Mouse (Mus musculus) left cerebral cortex, adult 11 months (tissue): Measurements from ENCODE around the gene Gm49395.

Experiments used
- DNase-seq: peaks from one replicate; pipeline ENCODE4 v3.0.0; 2022; ENCODE audit warnings: low spot score

Gm49395 gene

DNA sequence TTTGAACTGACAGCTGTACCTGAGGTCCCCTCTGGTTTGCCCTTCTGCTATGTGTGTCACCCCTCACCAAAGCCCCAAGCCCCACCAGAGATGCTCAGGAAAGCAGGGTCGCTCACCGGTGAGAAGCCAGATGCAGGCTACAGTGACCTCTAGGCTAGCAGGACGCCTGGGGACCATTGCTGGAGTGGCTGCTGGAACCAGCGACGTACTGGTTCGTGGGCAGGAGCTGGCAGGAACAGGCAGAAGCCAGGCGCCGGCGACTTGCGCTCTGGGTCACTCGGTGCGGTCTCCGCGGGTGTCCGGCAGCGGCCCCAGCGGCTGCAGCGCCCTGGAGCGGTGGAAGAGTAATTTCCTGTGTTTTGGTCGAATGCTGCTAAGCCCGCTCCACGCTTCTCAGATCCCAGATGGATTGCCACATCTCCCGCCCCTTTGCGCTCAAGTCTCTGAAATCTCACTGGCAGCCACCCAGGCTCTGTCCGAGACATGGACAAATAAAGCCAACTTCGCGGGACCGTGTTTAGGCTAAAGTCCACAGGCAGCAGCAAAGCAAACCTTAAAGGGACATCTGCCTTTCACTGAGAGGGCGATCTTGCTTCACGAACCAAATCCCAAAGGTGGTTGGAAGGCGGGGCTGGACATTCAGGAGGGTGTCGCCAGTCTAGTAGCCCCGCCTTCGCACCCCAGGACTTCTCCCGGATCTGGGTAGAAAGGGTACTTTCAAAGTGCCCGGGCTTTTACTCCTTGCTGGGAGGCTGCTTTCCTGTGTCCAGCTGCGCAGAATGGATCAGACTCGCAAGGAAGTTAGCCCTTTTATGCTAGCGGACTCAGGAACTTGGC is at the start of gene Gm49395, which contains the start of gene Itga1:
Gene Gm49395, minus strand, starts transcription at position 567 of the 837 bp plus-strand sequence.
Gene Itga1, minus strand, starts transcription at position 610 of the 837 bp plus-strand sequence.
- no peak for DNase-seq

DNA sequence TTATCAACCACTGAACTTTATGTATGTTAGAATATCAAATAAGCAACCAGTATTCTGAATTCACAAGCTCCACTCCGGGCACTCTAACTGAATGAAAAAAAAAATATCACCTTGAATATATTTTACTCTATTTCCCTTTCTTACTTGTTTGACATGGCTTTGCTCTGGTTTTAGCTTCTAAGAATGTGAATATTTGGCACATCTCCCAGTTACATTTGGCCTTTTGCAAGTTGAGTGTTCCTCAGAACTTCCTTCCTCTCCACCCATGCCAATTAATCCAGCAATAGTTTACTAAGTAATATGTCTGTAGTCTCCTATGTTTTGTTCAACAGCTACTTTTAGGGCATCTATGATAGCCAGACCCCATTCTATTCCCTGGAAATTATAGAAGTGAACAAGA is 48.9 kb upstream of the Gm49395 start:
- no peak for DNase-seq

DNA sequence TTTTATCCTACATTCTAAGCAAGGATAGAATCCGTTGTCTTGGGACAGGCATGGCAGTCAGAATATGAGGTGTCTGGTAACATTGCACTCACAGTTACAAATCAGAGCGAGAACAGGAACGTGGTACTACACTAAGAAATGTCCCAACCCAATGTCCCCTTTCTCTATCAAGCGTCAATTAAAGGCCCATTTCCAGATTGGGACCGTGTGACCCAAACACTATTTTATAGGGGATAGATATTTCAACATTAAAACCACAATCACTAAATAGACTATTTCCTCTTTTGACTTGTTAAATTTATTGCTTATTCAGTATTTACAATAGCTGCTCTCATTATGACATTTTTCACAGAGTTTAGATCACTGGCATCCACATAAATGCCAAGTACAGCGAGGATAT is 48.1 kb upstream of the Gm49395 start:
- no peak for DNase-seq

DNA sequence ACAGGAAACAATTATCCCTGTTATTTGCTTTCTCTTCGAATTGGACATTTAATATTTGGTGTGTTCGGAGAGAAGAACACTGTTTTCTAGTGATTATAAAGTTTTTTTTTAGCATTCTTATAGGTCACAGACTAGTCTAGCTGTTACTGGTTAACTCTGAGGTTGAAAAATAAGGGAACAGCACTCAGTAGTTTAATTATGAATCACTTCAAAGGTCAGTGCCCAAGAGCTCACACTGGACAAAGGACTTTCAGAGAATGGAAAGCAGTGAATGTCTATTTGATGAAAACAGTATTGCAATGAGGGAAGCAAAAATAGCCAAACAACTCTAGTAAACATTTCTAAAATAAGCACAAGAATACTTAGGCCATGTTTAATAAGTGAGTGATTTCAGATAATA is 41.9 kb upstream of the Gm49395 start:
- no peak for DNase-seq

DNA sequence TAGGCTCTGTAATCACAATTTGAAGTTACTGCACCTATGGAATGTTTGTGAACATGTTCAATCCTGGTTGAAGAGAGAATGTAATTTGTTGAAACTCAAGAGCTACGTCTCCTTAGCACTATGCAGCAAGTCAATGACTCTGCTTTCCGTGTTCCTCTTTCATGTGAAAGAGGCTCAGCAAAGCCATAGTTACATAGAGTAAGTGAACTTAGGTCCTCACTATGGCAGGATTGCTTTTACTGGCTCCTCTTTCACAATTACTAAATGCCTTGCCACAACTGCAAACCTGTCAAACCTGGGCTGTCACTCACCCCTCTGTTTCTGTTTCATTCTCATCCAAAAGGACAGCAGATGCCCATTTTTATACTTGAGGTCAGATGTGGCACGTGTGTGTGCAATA is 40.3 kb upstream of the Gm49395 start:
- DNase-seq: no peak

DNA sequence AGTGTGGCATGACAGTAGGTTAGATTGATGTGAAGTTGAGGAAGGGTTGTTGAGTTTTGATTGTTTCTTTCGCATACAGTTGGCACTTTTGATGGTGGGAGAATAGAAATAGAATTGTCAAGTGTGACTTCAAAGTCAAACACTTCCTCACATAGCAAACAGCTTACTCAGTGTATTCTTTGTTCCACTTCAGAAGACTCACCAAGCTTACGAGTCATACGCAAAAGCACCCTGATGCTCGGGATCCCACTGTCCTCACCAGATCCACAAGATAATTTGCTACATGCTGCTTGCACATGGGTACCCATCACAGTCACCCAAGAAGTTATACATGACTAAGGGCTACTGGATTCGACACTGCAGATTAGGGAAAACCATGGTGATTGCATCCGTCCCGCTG is 36.8 kb upstream of the Gm49395 start:
- no peak for DNase-seq

DNA sequence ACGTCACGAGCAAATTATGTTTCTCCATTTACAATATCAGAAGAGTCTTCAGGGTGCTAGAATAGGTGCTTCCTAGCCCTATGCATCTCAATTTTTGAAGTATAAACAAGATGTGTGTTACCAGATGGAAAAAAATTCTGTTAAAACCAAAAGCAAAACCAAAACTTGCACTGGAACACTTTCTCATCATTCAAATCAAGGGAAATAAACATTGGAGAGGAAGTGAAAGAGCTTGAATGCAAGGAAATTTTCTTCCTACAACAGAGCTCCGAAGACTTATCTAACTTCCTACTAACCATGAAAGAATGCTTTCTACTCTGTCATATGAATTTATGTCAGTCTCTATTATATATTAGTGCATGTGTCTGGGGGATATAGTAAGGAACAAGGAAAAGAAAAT is 35.0 kb upstream of the Gm49395 start:
- DNase-seq: no peak

DNA sequence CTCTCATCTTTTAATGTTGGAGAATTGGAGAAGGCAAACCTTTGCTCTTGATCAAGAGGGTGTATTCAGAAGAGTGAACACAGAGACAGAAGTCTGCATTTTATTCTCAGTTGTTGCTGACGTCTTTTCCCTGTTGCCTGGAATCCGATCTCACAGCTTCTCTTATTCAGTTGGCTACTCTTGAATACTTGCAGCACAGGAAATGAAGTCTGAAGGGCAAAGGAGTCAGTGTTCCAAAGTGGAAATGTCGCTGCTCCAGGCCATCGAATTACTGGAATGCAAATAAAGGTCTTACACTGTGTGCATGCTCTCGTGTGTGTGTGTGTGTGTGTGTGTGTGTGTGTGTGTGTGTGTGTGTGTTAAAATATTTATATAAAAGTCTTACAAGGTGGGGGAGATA is 30.7 kb upstream of the Gm49395 start:
- DNase-seq: no peak

DNA sequence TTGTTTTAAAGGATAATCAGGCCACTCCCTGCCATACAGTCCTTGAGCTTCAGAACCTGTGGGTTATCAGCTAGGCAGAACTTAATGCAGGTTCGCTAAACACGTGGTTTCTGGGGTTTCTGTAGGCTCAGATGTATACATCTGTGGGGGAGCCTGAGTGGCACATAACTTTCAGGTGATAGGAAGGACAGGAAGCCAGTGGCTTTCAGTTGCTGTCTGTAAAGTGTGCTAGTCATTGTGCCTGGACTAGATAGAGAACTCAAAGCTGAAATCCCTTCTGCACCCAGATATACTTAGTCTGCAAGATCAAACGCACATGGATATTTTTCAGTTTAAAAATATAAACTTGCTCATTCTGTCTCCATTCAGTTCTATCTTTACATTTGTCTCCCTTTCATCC is 29.7 kb upstream of the Gm49395 start:
- no peak for DNase-seq

DNA sequence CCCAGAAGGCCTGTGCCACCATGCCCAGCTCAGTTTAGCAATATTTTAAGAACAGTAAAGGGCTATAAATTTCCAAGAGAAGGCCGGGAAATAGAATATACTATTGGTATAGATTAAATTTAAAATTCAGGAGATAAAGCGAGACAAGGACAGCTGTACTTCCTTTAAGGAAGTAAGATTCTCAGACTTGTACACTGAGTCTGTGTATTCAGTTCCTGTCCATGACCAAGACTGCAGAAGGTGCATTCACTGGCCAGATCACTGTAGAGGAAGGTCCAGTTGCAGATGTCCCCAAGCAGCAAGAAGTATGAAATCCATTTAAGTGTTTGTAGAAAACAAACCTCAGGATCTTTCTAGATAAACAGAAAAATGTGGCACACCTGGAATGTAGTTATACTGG is 28.3 kb upstream of the Gm49395 start:
- no peak for DNase-seq

DNA sequence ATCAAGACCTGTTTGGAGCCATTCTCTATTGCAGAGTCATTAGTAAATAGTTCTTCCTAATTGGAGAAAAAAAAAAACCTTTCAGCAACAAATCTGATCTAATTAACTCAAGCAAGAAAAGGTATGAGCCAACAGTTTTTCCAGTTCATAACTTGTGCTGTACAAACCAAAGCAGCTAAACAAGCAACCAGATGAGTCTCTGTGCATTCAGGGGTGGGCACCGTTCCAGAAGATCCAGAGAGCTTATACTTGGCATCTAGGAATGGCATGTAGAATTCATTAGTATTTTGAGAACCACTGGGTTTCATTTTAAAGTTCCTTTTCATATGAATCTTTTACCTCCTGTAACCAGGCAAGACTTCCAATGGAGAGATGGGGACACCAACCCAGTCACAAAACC is 26.1 kb upstream of the Gm49395 start:
- DNase-seq: no peak

DNA sequence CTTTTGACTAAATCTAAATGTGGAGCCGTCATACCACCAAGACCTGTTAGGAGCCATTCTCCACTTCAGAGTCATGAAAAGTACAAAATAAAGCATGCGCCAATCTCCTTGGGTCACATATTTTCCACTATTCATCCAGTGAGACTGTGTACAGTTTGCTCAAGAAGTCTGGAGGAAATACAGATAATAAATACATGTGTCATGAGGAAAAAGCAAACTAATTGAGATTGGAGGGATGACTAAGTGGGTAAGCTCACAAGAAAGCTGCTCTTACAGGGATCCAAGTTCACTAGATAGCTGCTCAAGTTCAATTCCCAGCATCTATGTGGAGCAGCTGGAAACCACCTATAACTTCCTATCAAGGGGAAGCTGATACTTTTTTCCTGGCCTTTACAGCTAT is 24.8 kb upstream of the Gm49395 start:
- DNase-seq: no peak

DNA sequence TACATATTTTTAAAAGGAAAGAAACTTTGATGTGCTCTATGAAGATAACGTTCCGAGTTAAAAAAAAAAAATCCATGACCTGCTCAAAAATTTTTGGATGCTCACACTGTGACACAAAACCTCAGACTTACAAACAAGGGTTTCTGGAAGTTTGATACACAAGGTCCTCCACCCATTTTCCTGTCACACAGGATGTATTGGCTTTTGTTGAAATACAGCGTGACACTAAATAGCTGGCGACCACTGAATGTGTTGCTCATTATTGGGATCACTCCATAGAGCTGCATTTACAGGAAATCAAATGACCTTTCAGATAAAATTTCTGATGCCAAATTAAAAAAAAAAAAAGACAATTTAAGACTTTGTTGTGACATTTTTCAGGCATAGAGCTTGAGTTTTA is 23.4 kb upstream of the Gm49395 start:
- no peak for DNase-seq

DNA sequence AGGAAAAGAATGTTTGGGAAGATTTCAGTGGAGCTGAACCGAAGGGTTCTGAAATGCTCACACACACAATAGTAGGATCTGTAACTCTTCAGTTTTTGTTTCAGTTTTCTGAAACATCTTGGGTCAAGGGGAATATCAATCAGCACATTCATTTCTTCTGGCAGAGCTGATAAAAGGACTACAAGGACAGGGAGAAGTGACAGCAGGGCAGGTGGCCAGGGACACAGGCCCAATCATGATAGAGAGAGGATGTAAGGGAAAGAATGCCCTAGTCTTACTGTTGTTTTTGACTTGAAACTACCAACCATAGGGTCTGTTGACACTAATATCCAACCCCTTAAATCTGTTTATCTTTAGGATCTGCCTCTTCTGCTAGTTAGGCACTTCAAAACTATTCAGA is 22.8 kb upstream of the Gm49395 start:
- no peak for DNase-seq

DNA sequence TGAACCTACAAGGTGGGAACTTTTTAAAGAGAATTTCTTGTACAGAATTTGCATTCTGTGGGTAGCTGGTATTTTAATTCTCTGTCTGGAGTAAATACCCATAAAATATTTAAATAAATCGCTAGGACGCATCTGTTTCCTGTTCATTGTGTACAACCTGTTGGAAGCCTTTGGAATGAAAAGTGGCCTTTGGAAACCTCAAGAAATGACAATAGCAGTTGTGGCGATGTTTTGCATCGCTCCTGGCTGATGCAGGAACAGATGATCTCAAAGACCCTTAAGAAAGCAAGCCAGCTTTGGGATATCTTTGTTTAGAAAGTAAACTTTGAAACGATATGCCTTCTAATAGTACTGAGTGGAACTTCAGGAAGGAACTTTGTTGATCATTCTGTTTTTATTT is 17.0 kb upstream of the Gm49395 start:
- no peak for DNase-seq

DNA sequence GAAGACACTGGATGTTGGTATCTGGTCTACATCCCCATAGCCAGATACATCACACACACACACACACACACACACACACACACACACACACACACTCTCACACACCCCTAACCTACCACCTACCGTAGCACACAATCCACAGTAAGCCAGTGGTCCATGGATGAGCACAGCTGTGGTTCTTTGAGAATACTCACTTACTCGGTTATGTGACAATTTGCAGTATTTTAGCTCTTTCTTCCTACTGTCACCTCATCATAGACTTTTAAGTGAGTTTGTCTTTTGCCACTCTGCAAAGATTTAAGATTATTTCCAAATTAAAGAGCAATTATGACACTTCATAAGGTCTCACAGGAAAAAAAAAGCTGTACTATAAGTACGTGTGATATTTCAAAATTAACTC is 16.5 kb upstream of the Gm49395 start:
- DNase-seq: no peak

DNA sequence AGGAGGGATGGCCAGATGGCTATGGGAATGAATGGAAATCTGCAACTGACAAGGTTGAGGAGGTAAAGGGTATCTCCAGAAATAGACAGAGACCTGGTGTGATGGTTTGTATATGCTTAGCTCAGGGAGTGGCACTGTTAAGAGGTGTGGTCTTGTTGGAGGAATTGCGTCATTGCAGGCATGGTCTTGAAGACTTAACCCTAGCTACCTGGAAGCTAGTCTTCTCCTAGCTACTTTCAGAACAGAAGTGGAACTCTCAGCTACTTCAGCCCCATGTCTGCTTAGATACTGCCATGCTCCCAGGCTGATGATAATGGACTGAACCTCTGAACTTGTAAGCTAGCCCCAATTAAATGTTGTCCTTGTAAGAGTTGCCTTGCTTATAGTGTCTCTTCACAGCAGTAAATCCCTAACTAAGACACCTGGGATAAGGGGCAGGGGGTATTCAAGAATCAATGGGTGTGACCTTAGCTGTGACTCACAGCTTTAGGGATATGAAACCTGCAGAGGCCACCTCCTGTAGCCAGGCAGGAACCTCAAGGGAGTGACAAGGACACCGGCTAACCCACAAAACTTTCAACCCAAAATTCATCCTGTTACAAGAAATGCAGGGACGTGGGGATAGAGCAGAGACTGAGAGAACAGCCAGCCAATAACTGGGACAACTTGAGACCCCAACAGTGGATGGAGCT is 15.4 kb upstream of the Gm49395 start:
- DNase-seq: no peak

DNA sequence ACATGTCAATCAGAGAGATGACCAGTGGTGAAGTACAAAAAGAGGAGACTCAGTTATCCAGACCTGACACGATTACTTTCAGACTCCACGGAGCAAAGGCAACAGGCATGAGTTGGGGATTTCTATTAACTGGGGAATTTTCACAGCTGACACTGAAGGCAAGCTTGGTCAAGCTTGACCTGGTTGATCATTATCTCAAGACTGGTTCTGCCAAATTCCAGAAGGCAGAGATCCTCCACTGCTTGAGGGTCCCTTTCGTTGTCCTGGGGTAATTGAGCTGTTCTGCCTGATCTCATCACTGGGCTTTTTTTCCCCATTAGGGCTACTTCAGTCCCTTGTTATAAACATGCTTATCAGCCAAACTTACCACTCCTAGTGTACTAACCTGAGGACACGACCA is 7.9 kb upstream of the Gm49395 start:
- DNase-seq: no peak

DNA sequence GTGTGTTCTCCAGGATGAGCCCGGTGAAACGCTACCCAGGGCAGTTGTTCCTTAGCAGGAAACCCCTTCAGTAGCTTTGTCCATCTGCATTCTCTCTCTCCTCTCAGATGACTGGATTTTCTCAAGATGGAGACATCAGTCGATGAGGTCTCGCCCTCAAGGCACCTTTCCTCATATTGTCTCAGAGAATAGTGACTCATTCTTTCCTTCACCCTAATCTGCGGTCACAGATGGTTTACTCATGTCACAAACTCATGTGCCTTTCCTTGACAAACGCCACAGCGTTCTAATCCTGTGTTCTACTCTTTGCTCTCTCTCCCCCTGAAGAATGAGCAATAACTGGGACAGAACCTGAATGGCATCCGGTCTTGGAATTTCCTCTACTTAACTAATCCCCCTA is 5.7 kb upstream of the Gm49395 start:
- DNase-seq: no peak

DNA sequence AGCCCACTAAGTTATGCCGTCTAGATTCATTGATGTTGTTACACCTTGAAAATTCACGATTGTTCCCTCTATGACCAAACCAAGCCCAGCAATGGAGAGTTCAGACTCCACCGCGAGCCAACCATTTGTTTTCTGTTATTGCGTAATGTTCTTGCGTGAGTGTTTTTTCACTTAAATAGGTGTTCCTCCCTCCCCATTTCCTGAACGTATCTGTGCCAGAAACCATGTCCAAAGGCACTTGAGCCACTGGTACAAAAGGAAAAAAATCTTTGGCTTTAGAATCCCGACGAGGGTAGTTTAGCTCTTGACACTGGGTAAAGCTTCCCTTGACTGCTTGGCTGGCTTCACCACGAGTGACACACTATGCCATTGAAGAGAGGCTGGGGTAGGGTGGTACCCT is 4.5 kb upstream of the Gm49395 start:
- no peak for DNase-seq

DNA sequence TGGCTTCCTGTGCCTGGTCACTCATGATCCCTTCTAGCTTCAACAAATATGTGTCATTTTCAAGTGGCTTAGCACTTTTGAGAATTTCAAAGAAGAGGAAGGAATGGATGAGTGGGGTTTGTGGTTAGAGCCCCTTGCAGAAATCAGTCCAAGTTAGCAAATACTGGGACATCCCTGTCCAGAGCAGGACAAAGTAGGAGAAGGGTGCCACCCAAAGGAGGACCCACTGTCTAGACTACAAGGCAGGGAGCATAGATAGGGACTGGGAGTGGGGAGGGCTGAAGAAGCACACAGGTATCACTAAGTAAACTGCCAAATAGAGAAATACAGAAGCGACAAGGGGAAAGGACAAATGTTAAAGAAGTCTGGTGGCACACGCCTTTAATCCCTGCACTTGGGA is 1.0 kb upstream of the Gm49395 start:
- DNase-seq: no peak

DNA sequence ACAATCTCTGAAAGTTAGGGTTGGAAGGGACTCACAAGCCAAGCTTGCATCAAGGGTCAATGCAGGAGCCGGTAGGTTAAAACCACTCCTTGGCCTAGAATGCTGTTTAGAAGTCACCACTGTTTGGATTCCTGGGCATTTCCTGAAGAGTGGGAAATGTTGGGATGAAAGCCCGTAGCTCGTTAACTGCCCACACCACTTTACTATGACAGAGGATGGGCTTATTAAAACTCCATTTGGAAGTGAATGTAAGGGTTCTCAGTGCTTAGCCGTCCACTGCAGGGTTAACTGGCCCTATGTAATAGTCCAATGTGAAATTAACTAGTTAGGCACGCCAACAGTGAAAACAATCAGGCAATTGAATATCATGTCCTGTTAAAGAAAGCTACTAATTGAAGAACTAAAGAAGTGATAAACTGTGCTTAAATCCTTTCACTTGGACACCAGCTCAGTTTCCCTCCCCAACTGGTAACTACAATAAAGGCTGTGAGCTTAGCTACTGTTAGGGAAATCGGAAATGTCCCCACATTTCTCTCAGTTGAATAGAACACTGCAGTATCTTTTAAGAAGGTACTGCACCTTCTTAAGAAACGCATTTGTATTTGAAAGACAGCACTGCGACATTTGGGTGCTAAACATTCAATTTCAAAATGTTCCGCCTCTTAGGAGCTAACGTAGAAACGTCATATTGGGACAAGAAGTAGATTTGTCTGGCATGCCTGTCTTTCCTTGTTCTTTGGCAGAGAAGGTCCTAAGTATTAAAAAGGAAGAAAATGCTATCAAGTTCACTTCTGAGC is 1.1 kb downstream of the Gm49395 start:
- no peak for DNase-seq

DNA sequence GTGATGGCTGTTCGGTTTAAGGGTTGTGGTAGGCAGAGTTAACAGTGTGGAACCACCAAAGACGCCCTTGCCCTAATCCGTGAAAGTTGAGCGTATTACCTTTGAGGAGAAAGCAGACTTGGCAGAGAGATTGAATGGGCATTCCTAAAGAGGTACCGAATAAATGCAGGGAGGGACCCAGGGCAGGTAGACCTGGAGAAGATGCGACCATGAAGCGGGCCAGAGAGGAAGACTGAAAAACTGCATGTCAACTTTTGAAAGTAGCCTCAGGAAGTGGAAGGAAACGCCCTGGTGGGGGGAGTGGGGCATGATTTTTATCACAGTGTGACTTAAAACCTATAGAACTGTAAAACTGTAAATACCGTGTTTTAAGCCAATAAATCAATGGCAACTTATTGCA is 2.3 kb downstream of the Gm49395 start:
- DNase-seq: no peak
